Mouse (Mus musculus) E14TG2a.4 (cell line): ENCODE measurements around the gene Trem2.

Source experiments
- H3K27me3 ChIP-seq: 2 replicates; pipeline ENCODE4 v1.6.1; 2014; ENCODE audit warnings: low read length, control low read depth; ENCODE audit not compliant: insufficient read depth
- H3K36me3 ChIP-seq: 2 replicates; pipeline ENCODE4 v1.6.1; 2014; ENCODE audit warnings: low read length, control low read depth; ENCODE audit not compliant: insufficient read depth
- H3K4me1 ChIP-seq: replicated peaks from 2 replicates; pipeline ENCODE4 v1.6.1; 2014; ENCODE audit warnings: low read depth, low read length, control low read depth
- H3K4me3 ChIP-seq: replicated peaks from 2 replicates; pipeline ENCODE4 v1.5.1; 2014; ENCODE audit warnings: mild to moderate bottlenecking, low read length
- H3K9me3 ChIP-seq: 2 replicates; pipeline ENCODE4 v1.6.1; 2014; ENCODE audit warnings: low read length, control low read depth
- CTCF ChIP-seq: conservative IDR thresholded peaks from 2 replicates; pipeline ENCODE4 v1.5.1; 2014; ENCODE audit warnings: low read length
- NANOG ChIP-seq: IDR thresholded peaks from 2 replicates; pipeline ENCODE4 v1.6.1; 2014; ENCODE audit warnings: borderline replicate concordance, low read length, mixed read lengths
- POU5F1 ChIP-seq: IDR thresholded peaks from 2 replicates; pipeline ENCODE4 v1.6.1; 2014; ENCODE audit warnings: low read length, borderline replicate concordance

Trem2 gene

DNA sequence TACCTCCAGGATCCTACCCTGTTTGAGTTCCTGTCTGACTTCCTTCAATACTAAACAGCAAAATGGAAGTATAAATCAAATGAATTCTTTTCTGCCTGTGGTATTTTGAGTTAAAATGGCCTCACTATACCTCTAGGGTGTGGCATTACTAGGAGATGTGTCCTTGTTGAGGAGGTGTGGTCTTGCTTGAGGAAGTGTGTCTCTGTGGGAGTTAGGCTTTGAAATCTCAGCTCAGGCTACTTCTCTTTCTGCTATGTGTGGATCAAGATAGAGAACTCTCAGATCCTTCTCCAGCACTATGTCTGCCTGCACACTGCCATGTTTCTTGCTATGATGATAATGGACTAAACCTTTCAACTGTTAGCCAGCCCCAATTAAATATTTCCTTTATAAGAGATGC, 32.8 kb downstream of the Trem2 start:
- Histone ChIP-seq H3K27me3 (no peaks in the 10 kb centered on the region), H3K9me3 (peaks cover 6% of the 10 kb centered on the region; the same call in 1 of the 2 replicates), H3K4me3 (no peak overlapping the region), H3K36me3 (no peaks in the 10 kb centered on the region), H3K4me1 (peaks cover 10% of the 10 kb centered on the region)
- TF ChIP-seq NANOG (no peak), POU5F1 (no peak), CTCF (no peak)

DNA sequence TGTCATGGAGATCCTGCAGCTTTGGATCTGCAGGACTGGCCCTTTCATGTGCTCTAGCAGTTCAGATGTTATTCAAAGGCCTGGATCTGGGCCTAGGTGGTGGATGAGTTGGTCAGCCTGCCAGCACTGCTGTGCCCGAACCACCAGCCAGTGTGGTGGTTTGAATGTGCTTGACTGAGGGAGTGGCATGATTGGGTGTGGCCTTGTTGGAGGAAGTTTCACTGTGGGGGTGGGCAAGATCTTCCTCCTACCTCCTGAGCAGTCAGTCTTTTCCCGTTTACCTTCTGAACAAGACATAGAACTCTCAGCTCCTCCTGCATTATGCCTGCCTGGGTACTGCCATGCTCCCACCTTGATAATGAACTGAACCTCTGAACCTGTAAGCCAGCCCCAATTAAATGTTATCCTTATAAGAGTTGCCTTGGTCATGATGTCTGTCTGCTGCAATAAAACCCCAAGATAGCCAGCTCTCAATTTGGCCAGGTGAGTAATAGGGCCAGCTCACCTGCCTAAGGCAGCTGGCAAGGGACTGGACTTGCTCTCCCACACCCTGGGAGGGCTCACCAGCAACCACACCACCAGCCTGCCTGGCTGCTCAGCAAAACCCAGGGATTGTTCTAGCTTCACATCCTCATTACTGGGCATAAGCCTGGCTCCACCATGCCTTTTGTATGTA, 39.7 kb downstream of the Trem2 start:
- TF ChIP-seq CTCF (no peak), POU5F1 (no peak)
- peaks cover 15% of the 10 kb centered on the region for H3K4me1 ChIP-seq

GRCm38 (mm10) chr17:48388666-48389065, 42.5 kb downstream of the Trem2 start:
- Histone ChIP-seq H3K36me3 (peaks cover 76% of the 10 kb centered on the region), H3K4me1 (peaks cover 28% of the 10 kb centered on the region)

More for the DNA sequence above, 39.7 kb downstream of the Trem2 start:
- H3K9me3 ChIP-seq = no peaks in the 10 kb centered on the region
- H3K36me3 ChIP-seq = peaks cover 49% of the 10 kb centered on the region
- no peaks in the 10 kb centered on the region for H3K27me3 ChIP-seq
- H3K4me3 ChIP-seq = no peak overlapping the region

DNA sequence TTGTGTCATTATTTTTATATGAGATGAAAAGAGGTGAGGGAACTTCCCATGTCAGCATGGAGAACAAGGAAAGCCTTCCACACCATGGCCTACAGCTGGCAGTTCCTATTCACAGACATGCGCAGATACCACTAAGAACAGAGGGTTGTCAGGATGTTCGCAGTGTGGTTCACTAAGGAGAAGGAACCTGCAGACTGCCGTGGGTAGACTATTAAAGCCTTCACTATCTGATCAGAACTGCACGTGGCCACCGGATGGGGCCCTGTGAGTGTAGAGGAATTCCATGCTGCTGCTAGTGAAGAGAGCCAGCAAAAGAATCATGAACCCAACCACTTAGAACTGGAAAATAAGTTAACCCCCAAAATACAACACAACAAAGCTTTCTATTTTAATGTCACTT, 43.2 kb downstream of the Trem2 start:
- peaks cover 31% of the 10 kb centered on the region for H3K4me1 ChIP-seq
- TF ChIP-seq POU5F1 = no peak
- no peak for TF ChIP-seq NANOG
- no peak for TF ChIP-seq CTCF
- peaks cover 84% of the 10 kb centered on the region for H3K36me3 ChIP-seq
- H3K27me3 ChIP-seq = no peaks in the 10 kb centered on the region
- H3K9me3 ChIP-seq = no peaks in the 10 kb centered on the region
- no peak overlapping the region for H3K4me3 ChIP-seq

More at GRCm38 (mm10) chr17:48388666-48389065, 42.5 kb downstream of the Trem2 start:
- TF ChIP-seq POU5F1 (no peak), CTCF (no peak), NANOG (no peak)
- Histone ChIP-seq H3K27me3 (no peaks in the 10 kb centered on the region), H3K9me3 (no peaks in the 10 kb centered on the region), H3K4me3 (no peak overlapping the region)

DNA sequence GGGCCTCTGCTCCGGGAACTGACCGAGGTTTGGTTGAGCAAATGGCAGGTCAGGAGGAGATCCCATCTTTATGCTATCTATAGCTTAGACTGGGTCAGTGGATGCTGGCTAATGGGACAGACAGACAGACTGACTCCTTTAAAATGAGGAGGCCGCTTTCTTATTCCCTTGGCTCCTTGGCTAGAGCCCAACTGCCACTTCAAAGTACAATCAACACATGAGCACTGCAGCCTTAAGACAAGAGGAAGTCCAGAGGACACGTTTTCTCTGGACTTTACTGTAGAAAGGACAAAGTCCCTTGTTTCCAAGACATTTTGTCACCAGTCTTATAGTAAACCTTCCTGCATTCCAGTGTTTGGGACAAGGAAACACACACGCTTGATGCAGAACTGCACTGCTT, 45.2 kb downstream of the Trem2 start:
- no peaks in the 10 kb centered on the region for H3K9me3 ChIP-seq
- H3K27me3 ChIP-seq = no peaks in the 10 kb centered on the region
- peaks cover 37% of the 10 kb centered on the region for H3K4me1 ChIP-seq
- H3K4me3 ChIP-seq = no peak overlapping the region
- H3K36me3 ChIP-seq = peaks cover 99% of the 10 kb centered on the region
- TF ChIP-seq NANOG (no peak), POU5F1 (no peak), CTCF (no peak)

GRCm38 (mm10) chr17:48392616-48393015, 46.4 kb downstream of the Trem2 start:
- peaks cover 99% of the 10 kb centered on the region for H3K36me3 ChIP-seq
- H3K4me1 ChIP-seq = peaks cover 37% of the 10 kb centered on the region
- no peak for TF ChIP-seq CTCF
- no peak for TF ChIP-seq NANOG
- no peak for TF ChIP-seq POU5F1
- H3K4me3 ChIP-seq = no peak overlapping the region
- no peaks in the 10 kb centered on the region for H3K9me3 ChIP-seq
- H3K27me3 ChIP-seq = no peaks in the 10 kb centered on the region

DNA sequence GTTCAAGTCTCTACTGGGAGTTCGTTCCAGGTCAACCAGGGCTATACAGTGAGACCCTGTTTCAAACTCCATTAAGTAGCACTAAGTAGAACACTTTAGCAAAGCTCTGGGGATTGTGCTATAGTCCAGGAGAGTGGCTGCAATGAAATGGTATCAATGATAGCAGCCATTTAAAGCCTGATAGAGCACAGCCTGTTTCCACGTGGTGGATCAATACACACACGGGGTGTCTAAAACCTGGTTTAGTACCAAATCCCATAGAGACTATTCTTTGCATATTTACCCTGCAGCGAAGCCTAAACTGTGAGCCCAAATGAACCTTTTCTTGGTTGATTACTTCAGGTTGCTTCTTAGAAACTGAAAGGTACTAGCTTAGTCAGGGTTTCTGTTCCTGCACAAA, 55.5 kb downstream of the Trem2 start:
- Histone ChIP-seq H3K27me3 (no peaks in the 10 kb centered on the region), H3K4me1 (peaks cover 37% of the 10 kb centered on the region), H3K36me3 (peaks cover 77% of the 10 kb centered on the region), H3K4me3 (no peak overlapping the region), H3K9me3 (no peaks in the 10 kb centered on the region)
- TF ChIP-seq NANOG (no peak), CTCF (no peak), POU5F1 (no peak)

GRCm38 (mm10) chr17:48402751-48403150, 56.5 kb downstream of the Trem2 start:
- peaks cover 45% of the 10 kb centered on the region for H3K4me1 ChIP-seq
- H3K4me3 ChIP-seq = no peak overlapping the region
- H3K9me3 ChIP-seq = no peaks in the 10 kb centered on the region
- H3K36me3 ChIP-seq = peaks cover 76% of the 10 kb centered on the region
- H3K27me3 ChIP-seq = no peaks in the 10 kb centered on the region
- TF ChIP-seq POU5F1 (no peak), CTCF (no peak), NANOG (no peak)
